Mouse (Mus musculus): ENCODE data around the gene Cdkl2.

Gene Cdkl2

DNA sequence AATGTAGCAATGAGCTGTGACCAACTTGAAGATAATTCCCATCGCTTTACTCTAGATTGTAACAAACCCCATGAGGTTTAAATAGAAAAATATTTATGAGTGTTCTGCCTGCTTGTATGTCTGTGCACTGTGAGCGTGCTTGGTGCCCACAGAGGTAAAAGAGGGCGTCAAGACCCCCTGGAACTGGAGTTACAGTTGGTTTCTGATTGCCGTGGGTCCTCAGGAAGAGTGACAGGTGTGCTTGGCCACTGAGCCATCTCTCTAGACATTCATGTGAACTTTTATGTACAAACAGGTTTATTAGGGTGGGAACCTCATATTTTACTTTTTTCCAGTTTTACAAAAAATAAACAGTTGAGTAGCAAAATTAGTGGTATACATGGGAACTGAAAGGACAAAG is at the start of gene Cdkl2:
Gene Cdkl2, minus strand, starts transcription at position 101 of the 400 bp plus-strand sequence.
- DNase-seq (ENCODE audit: low read depth), result no peak

DNA sequence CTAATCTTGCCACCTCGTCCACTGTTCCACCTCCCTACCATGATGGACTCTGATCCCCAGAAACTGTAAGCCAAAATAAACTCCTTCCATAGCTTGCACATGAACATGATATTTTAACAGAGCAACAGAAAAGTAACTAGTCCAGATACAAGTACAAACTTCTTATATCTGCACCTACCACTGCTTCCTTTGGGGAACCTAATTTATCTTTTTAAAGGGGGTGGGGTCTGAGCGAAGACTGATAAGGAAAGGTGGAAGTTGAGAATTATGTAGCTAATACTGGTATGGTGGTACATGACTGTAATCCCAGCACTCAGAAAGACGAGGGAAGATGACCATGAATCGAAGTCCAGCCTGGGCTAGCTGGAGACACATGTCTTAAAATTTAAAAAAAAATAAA is 43.8 kb upstream of the Cdkl2 start:
- DNase-seq (ENCODE audit: low read depth), result no peak

DNA sequence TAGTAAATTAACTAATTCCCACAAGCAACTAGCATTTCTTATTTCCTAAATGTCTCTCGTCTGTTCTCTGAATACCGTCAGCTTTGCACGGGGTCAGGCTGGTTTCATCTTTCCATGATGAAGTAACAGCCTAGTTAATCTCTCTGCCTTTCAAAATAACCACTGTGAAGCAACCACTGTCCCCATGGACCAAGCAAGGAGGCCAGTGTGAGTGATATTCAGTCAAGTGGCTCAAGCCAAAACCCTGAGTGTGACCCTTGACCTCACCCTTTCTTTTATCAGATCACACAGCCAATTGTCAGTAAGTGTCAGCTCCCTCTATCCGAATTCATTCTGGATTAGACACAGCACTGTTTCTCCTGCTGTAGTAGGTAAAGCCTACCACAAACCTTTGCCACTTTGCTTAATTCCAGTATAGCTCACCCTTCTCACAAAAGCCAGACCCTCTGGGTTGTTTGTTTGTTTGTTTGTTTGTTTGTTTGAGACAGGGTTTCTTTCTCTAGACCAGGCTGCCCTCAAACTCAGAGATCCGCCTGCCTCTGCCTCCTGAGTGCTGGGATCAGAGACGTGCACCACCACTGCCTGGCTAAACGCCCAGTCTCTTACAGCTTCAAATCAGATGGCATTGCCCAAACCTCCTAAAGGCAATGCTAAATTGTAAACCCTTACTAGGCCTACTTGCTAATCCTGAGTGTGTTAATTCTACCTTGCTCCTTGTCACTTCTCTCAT is 42.3 kb upstream of the Cdkl2 start:
- DNase-seq (ENCODE audit: low read depth), result no peak

- DNase-seq (ENCODE audit: low read depth), result no peak
These were observed 41.6 kb upstream of the Cdkl2 start for GRCm38 (mm10) chr5:92085246-92085645.

- DNase-seq (ENCODE audit: low read depth), result peak; percentile 97
These were observed 39.8 kb upstream of the Cdkl2 start, which contains the start of gene G3bp2 for GRCm38 (mm10) chr5:92083417-92084038. Gene G3bp2 (minus strand): TSS chr5:92083719.

DNA sequence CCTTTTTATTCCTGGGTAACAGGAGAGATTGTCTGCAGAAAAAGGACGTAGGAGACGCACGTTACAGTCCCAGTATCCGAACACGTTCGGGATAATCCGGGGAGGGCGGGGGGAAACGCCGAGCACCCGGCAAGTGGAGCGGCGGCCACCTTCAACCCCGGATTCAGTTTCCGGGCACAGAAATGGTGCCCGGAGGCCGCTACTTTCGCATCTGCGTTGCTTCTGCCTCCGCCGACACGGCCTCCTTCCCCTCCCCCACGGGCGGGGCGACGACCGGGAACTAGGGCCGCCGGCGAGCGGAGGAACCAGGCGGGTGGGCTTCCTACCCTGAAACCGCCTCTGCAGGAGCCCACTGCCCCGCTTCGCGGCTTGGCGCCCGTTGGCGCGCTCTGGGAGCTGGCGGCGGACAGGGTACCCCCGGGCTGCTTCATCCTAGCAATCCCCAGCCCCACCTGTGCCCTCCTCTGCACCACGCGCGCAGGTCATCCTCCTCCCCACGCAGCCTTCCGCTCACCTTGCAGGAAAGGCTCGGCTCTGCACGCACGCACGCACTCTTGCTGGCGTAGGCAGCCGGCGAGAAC is 39.2 kb upstream of the Cdkl2 start:
- DNase-seq (ENCODE audit: low read depth), result no peak

DNA sequence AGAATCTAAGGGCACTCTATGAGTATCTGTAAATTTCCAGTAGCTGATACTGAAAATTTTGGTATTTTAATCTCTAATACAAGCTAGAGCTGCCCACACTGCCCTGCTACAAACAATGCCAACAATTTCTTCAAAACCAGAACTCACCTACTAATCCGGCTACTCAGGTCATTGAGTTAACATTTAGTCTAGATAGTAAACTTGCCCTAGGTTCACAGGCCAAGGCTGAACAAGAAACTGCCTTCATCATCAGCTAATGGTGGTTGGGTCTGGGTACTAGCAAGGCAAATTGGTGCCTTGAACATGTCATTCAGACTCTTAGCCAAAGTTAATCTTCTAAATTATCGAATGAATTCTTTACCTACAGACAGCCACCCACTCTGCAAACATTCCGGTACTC is 37.6 kb upstream of the Cdkl2 start:
- DNase-seq (ENCODE audit: low read depth), result no peak

DNA sequence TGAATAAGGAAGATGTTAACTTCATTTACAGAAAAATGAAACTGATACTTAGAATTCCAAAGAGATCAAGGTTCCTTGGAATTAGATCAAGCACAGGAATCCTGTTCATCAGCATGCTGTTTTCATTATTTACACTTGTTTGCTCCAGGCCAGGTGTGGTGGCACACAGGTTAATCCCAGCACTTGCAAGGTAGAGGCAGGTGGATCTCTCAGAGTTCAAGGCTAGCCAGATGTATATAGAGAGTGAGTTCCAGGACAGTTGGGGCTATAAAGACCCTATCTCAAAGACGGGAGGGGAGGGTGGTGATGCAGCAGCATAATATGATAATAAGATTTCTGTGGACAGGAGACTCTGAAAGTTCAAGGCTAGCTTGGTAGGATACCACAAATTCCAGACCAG is 36.7 kb upstream of the Cdkl2 start:
- no peak for DNase-seq (ENCODE audit: low read depth)

DNA sequence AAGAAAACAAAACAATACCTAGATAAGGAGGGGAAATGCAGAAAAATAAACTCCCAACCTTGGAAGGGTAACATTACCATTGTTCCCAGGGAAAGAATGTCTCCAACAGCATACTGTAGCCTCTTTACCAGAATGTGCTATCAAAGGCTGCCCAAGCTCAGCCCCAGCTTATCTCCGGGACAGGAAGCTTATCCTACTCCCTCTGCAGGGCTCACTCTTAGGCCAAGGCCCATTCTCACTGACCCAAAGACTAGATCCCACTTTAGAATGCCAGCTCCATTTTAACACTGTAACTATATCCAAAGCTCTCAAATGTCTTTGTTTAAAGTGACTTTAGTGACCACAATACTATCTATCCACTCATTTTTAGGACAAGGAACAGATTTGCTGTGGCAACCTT is 35.6 kb upstream of the Cdkl2 start:
- DNase-seq (ENCODE audit: low read depth), result no peak

DNA sequence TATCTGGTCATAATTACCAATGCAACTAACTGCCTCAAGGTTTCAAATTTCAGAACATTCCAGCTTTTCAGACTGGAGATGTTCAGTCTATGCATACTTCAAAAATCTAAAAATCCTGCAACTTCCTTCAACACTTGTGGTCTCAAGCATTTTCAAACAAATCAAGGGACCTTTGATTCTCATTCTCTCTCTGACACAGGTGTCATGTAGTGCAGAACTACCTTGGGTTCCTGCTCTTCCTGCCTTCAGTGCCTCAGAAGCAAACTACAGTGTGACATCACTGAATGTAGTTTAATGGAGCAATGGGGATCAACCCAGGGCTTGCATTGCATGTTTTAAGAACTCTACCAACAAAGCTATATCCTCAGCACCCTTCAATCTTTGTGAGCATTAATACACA is 35.1 kb upstream of the Cdkl2 start:
- no peak for DNase-seq (ENCODE audit: low read depth)

DNA sequence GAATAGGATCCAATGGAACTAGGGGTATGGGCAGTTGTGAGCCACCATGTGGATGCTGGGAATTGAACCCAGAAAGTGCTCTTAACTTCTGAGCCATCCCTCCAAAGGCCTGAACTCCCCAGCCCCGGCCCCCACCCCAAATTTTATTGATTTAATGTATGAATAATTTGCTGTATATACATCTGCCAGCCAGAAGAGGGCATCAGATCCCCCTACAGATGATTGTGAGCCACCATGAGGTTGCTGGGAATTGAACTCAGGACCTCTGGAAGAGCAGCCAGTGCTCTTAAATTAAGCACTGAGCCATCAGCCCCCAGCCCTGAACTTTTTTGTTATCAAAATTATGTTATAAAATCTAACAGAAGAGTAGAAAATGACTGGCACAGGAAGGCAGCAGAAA is 32.6 kb upstream of the Cdkl2 start:
- no peak for DNase-seq (ENCODE audit: low read depth)

DNA sequence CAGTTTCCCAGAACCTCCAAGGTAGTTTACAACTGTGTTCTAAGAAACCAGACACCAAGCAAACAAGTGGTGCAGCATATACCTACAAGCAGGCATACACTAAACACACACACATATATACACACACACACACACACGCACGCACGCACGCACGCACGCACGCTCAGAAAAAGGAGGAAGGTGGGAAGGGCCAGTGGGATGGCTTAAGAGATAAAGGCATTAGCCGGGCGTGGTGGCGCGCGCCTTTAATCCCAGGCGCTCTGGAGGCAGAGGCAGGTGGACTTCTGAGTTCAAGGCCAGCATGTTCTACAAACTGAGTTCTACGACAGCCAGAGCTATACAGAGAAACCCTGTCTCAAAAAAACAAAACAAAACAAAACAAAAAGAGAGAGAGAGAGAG is 30.4 kb upstream of the Cdkl2 start:
- DNase-seq (ENCODE audit: low read depth), result no peak

GRCm38 (mm10) chr5:92063192-92063591 is 19.5 kb upstream of the Cdkl2 start:
- no peak for DNase-seq (ENCODE audit: low read depth)

DNA sequence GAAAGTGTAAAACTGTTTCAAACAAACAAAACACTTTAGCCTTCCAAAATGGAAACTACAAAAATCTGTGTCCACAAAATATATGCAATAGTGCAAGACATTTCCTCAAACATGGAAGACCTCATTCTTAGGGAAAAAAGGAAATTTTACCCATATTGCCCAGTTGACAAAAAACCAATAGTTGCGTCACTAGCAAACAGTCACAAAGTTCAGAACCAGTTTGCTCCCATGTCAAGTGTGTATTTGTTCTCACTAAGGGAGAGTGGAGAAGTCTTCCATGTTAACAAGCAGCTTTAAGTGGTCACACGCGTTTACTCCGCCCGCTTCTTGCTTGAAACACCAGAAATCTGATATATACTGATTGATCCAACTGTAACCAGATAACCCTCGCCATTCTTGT is 9.2 kb upstream of the Cdkl2 start:
- no peak for DNase-seq (ENCODE audit: low read depth)

GRCm38 (mm10) chr5:92050419-92050818 is 6.7 kb upstream of the Cdkl2 start:
- no peak for DNase-seq (ENCODE audit: low read depth)

DNA sequence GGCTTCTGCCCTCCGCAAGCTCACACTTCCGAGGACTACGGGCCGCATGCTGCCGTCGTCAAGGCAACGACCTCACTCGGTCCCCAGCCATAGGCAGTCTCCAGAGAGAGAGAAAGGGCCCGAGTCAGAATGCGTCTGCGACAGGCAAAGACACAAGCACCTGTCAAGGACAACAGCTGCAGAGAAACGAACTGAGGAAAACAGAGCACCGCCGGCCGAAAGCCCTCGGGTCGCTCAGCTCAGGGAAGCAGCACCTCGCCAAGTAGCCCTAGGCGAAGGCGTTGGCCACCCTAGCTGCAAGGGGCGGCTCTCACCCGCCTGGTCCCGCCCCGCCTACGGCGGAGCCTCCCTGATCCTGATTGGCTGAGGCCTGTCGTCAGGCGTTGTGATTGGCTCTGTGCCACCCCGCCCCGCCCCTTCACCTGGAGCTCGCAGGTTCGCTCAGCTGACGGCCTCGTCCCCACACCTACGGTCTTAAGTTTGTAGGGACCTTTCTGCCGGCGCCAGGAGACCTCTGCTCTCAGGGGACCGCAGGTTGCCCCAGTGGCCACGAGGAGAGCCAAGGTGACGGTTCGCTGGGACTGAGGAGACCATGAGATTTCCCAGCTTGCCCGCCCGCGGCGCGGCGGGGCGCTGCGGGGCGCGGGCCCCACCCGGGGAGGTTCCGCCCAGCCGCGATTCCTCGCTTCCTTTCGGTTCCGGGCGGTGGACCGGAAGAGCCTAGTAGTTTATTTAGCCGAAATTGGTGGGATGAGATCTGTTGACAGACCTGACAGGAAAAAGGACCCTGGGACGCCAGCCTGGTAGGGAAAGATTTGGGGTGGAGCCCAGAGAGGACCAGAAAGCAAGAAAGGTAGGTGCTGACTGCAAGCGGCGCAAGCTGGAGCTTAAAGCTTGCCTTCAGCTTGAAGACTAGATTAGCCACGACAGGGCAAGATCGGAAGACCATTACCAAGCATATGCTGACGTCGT is 1.0 kb downstream of the Cdkl2 start:
- peak; percentile 56 for DNase-seq (ENCODE audit: low read depth)

- DNase-seq (ENCODE audit: low read depth), result no peak
These were observed 23.7 kb downstream of the Cdkl2 start for GRCm38 (mm10) chr5:92019960-92020359.

GRCm38 (mm10) chr5:92011756-92012155 is 31.9 kb downstream of the Cdkl2 start:
- DNase-seq (ENCODE audit: low read depth), result no peak

DNA sequence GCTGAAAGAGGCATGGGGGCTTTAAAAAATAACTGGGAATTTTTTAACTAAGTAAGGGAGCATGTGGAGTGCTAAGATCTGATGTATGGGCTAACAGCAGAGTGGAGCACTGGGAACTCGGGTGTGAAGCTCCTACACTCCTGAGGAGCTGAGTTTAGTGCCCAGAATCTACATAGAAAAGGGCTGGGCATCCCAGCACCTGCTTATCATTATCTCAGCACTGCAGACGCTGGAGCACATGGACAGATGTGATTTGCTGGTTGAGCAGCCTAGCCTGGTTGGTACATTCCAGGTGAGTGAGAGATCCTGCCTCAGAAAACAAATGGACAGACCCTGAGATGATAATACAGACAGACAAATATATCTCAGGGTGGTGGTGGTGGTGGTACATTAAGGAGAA is 33.9 kb downstream of the Cdkl2 start:
- DNase-seq (ENCODE audit: low read depth), result no peak

GRCm38 (mm10) chr5:92003011-92003410 is 40.7 kb downstream of the Cdkl2 start:
- no peak for DNase-seq (ENCODE audit: low read depth)

DNA sequence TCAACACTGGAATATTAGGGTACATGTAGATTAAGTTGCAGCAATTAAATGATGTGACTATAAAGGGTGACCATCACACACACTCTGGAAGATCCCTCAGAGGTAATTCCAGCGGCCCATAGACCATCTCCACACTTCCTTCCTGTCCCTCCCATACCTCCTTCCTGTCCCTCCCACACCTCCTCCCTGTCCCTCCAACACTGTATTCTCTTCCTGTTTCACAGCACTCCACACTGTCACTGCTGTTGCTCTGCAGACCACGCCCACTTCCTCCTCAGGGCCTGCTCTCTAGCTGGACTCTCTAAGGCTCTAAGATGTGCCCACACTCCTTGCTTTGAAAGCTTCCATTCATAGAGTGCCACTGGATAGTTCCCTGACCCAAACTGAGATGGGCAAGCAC is 42.9 kb downstream of the Cdkl2 start:
- DNase-seq (ENCODE audit: low read depth), result no peak

GRCm38 (mm10) chr5:91994546-91994945 is 49.1 kb downstream of the Cdkl2 start:
- no peak for DNase-seq (ENCODE audit: low read depth)

All from fibroblast of lung, adult 2 months (primary cell).